Mouse (Mus musculus) heart, adult 8-10 months (tissue): Measurements from ENCODE around the gene Asxl2. TPM values are rescaled to one million over a fixed set of nuclear protein-coding genes. Genes with fewer than 3 reads are reported as not detected.
A peak's percentile ranks its signal among the peaks of the same experiment; 100 is the strongest.
"Not testable (repeated sequence)": the region's sequence is repeated elsewhere in the genome, so short reads cannot be mapped to it uniquely, and the experiment has no call there.

Experiments used
- DNase-seq: peaks from one replicate; pipeline ENCODE4 v3.0.0; 2022; ENCODE audit warnings: low spot score
- total RNA-seq, 4 experiments: library from RNA; stranded (reverse); gene quantifications; 2 replicates each; pipeline ENCODE4 v1.2.4; 2022

Gene Asxl2
- 10 to 100 TPM; 18.3 to 26.2 (median 22.3) TPM for total RNA-seq

DNA sequence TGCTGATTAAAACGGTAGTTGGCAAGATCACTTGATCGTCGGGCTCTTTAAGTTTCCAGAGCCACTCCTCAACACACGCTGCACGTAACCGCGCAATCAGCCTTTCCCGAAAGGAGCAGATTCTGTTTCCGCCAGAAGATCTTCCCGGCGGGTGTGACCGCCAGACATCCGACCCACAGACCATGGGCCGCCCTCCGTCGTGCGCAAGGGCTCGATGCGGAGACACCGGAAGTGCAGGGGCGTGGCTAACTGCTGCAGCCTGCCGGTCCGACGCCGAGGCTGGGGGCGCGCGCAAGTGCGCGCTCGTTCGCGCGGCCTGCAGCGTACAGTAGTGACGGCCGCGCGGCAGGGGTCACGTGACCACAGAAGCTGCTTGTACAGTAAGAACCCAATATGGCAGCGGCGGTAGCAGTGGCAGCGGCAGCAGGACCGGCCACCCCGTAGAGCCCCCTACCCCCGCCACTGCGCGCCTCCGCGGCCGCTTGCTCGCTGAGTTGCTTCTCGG lies at the start of gene Asxl2:
Gene Asxl2 (plus strand): TSS at position 328 of the 505 bp plus-strand sequence.
- peak; percentile 99 for DNase-seq

DNA sequence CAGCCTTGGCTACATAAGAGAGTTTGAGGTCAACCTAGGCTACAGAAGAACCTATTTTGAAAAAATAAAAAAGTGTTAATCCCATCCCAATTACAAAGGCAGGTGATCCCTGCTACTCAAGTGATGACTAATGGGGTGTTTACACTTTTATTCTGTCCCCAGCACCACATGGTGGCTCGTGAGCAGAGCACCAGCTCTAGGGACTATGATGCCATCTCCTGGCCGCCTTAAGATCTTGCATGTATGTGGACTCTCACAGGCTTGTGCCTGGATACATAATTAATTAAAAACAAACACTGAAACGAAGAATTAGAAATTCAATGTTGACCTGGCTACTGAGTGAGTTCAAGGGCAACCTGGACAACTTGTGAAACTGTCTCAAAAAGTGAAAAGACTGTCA lies 49.5 kb upstream of the Asxl2 start:
- no peak for DNase-seq

- no peak for DNase-seq
These were observed 48.9 kb upstream of the Asxl2 start for GRCm38 (mm10) chr12:3377755-3378154.

- DNase-seq = no peak
These were observed 41.8 kb upstream of the Asxl2 start for GRCm38 (mm10) chr12:3384860-3385259.

DNA sequence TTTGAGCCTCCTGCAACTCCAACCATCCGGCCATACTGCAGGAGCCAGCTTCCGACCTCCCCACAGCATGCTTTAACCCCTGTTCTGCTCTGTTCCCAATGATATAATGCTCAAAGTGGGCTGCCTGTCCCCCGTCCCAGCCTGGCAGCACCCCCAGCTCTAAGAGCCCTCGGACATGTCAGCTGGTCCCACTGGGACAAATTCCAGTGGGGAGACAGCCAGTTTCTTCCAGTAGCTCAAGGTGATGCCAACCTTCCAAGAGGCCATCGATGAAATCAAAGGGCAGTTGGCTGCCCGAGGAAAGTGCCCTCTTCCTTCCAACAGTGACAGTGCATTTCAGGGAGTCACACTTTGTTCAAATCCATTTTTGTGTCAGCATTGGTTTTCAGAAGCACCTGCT lies 41.4 kb upstream of the Asxl2 start:
- DNase-seq = no peak

GRCm38 (mm10) chr12:3385940-3386339 lies 40.7 kb upstream of the Asxl2 start:
- DNase-seq = no peak

DNA sequence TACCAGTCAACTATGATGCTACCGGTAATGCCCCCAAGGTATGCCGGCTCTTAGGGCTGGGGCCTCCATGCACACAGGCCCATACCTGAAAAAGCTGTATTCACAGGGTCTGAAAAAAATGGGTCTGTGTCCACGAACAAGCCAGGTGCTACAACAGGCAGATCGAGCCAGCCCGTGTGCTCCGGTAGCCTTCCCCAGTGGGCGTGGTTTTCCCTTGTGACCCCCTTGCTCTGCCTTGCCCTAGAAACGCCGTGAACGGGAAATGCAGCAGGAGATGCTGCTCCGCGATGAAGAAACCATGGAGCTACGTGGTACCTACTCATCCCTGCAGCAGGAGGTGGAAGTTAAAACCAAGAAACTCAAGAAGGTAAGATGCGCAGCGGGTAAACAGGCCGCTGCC lies 38.8 kb upstream of the Asxl2 start:
- DNase-seq = no peak

DNA sequence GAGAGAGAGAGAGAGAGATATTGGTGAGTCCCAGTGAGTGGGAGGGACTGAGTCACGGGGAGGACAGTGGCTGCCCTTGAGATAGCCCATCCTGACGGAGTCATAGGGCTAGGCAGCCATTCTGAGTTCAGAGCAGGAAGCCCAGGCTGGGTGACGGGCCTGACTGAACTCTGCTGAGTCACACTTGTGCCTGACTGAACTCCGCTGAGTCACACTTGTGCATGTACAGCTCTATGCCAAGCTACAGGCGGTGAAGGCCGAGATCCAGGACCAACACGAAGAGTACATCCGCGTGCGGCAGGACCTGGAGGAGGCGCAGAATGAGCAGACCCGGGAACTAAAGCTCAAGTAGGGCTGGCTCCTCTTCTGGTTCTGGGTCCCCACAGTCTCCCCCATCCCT lies 37.3 kb upstream of the Asxl2 start:
- no peak for DNase-seq

GRCm38 (mm10) chr12:3390071-3390470 lies 36.6 kb upstream of the Asxl2 start:
- DNase-seq = no peak

DNA sequence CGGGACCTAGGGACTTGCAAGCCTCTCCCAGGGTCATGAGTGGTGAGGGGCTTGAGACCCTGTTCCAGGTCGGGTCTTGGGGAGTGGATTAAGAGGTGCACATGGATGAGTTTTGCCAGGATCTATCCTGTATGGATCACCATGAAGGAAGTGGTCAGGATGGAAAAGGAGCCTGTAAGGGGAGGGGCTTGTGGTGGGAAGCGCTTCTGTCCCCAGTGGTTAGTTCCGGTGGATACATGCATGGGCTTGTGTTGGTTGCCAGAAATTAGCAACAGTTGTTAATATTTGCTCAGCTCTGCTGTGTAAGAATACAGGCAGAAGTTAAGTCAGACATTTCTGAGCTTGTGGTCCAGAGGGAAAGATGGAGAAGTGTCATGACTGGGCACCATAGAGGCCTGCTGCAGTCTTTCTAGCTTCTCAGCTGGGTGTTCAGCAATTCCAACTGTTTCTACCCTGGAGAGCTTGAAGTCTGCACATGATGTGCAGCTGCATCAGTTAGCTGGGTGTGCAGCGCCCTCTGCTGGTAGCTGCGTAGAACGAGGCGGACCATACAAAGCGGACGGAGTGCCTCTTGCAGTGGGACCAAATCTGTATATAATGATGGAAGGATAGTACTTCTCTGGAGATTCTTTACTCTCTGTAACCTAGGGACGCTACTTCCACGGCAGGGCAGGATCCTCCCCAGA lies 35.9 kb upstream of the Asxl2 start:
- DNase-seq = peak; percentile 68

DNA sequence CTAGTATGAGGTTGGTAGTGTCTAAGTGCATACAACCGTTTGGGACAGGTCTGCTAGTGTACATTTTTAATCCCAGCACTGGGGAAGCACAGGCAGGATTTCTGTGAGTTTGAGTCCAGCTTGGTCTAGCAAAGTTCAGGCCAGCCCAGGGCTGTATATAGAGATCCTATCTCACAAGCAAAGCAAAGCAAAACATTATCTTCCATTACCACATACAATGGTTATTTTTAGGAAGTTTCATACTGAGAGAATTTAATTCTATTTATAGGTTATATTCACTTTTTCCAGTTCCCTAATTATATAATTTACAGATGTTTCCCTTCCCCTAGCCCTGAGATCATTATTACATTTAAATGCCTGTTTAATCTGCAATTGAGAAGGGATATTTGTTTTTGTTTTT lies 35.4 kb upstream of the Asxl2 start:
- DNase-seq = no peak

GRCm38 (mm10) chr12:3393140-3393539 lies 33.5 kb upstream of the Asxl2 start:
- no peak for DNase-seq

DNA sequence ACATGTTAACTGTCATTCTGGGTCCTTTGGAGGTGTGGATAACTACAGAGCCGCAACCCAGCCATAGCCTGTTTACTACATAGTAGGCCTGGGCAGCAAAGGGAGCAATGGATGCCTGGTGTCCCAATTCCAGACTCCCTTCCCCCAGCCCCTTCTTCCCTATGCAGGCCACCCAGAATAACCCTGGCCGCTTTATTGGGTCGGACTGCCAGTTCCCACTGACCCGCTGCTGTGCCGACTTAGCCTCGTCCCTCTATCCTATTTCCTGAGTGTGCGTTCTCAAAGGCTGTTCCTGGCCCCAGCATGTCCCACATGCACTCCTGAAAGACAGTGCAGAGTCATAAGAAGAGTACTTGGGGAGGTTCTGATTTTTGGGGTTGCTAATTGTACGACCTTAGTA lies 29.7 kb upstream of the Asxl2 start:
- no peak for DNase-seq

GRCm38 (mm10) chr12:3405662-3406061 lies 21.0 kb upstream of the Asxl2 start:
- not testable (repeated sequence) for DNase-seq

- DNase-seq = no peak
These were observed 20.1 kb upstream of the Asxl2 start for GRCm38 (mm10) chr12:3406585-3406984.

GRCm38 (mm10) chr12:3414956-3415355 lies 11.7 kb upstream of the Asxl2 start:
- no peak for DNase-seq

GRCm38 (mm10) chr12:3418761-3419160 lies 7.9 kb upstream of the Asxl2 start:
- no peak for DNase-seq

- DNase-seq = no peak
These were observed 6.1 kb upstream of the Asxl2 start for GRCm38 (mm10) chr12:3420519-3420918.

GRCm38 (mm10) chr12:3422786-3423185 lies 3.9 kb upstream of the Asxl2 start:
- DNase-seq = no peak

GRCm38 (mm10) chr12:3424179-3424578 lies 2.5 kb upstream of the Asxl2 start:
- no peak for DNase-seq

GRCm38 (mm10) chr12:3425375-3426341 lies 999 bp upstream of the Asxl2 start:
- DNase-seq = peak; percentile 31

- DNase-seq = peak; percentile 78
These were observed 621 bp downstream of the Asxl2 start for GRCm38 (mm10) chr12:3427067-3427889.
